Mouse (Mus musculus) left cerebral cortex, adult 9 months (tissue): ENCODE measurements around the gene Fdx1l.
"Not testable (repeated sequence)": the region's sequence is repeated elsewhere in the genome, so short reads cannot be mapped to it uniquely, and the experiment has no call there.

Experiments
- DNase-seq, 2 experiments: peaks; one replicate each; pipeline ENCODE4 v3.0.0; 2022; ENCODE audit warnings: low spot score in 2 of 2

The Fdx1l gene

DNA sequence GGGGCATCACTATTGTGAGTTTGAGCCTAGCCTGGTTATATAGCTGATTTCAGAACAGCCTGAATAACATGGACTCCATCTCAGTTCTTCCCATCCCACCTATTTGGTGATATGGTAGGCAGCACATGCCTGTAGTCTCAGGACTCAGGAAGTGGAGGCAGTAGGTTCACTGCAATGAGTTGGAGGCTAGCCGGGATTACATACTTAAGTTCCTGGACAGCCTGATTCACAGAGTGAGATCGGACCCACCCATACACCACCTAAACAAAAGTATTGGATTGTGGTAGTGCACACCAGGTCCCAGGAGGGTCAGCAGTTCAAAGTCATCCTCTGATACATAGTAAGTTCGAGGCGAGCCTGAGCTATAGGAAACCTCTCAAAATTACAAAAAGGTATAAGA is 773 bp downstream of the Fdx1l start:
- no peak for DNase-seq

DNA sequence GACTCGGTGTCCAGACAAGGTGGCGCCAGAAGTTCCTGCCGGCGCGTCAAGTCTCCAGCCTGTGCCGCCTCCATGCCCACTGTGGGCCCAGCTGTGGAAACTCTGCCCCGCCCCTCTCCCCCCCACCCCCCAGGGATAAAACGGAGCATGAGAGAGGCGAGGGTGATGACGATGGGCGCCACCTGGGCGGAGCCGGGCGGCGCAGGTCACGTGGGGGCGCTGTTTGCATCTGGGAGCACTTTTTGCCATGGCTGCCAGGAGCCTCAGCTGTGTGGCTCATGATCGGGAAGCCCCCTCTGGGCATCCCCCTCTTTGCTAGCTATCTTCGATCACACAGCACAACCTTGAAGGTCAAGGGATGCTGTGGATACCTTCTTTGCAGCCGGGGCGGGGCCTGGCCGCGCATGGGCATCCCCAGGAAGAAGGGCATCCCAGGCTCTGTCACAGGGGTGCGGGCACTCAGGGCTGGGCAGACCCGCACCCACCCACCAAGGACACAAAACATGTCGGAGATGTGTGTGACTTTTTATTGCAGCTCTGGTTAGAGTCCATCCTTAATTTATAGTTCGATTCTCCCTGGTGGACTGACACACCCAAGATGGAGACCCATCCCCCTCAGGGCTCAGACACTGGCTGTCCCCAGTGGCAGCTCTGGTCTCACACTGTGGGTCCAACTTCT is 6.3 kb downstream of the Fdx1l start, which contains the start of gene Zglp1:
TSS of gene Zglp1 (minus strand) at position 88 of the 679 bp plus-strand sequence.
- no peak for DNase-seq

GRCm38 (mm10) chr9:21062928-21063327 is 10.5 kb downstream of the Fdx1l start:
- peak in 1 of 2 experiments; percentile 82 for DNase-seq

DNA sequence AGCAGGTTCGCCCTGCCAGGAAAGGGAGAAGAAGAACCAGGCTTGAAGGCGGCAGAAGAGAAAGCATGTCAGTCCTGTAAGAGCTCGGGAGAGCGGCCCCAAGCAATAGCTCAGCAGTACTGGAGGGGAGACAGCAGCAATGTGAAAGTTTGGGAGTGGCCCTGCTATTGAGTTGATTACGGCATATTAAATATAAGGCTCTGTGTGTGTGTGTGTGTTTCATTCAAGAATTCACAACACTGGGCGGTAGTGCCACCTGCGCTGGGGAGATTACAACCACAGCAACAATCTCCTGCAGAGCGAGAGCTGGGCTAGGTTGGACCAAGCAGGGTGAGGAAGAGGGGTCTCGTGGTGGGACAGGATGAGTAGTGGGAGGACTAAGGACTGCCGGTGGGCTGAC is 21.8 kb downstream of the Fdx1l start:
- DNase-seq = no peak

DNA sequence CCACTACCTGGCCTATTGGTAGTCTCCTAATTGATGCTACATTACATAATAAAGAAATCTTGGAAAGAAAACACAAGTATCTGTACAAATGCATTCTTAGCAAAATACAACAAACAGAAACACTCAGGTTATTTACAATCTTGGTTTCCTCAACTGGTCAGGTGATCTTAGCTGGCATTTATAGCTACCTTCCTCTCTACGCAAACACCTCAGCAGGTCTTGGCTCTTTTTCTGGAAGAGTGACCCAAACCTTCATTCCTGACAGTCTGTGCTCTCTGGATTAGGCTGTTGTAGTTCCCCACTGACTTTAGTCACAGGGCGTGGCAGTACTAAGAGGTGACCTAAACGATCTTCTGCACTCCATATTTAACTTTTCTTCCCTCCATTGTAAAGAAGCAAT is 28.2 kb downstream of the Fdx1l start:
- DNase-seq = no peak

- DNase-seq = not testable (repeated sequence)
Observed at GRCm38 (mm10) chr9:21044785-21045184, 28.6 kb downstream of the Fdx1l start.

GRCm38 (mm10) chr9:21043563-21043962 is 29.9 kb downstream of the Fdx1l start:
- no peak for DNase-seq

GRCm38 (mm10) chr9:21041308-21041707 is 32.1 kb downstream of the Fdx1l start:
- DNase-seq = peak; percentile 87 to 89

DNA sequence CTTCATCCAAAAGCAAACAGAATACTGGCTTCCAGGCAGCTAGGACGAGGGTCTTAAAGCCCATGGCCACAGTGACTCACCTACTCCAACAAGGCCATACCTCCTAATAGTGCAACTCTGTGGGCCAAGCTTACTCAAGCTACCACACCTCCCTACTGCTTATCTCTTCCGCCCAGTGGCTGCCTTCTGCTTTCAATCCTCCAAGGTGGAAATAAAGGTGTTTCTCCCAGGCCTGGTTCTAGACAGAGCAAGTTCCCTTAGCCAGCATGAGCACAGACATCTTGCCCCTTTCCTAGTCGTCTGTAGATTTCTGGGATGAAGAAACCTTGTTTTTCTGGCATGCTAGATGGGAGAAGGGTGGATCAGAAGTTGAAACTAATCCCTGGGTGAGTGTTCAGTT is 33.6 kb downstream of the Fdx1l start:
- DNase-seq = no peak

GRCm38 (mm10) chr9:21037481-21037891 is 35.9 kb downstream of the Fdx1l start:
- peak in 1 of 2 experiments; percentile 29 for DNase-seq

DNA sequence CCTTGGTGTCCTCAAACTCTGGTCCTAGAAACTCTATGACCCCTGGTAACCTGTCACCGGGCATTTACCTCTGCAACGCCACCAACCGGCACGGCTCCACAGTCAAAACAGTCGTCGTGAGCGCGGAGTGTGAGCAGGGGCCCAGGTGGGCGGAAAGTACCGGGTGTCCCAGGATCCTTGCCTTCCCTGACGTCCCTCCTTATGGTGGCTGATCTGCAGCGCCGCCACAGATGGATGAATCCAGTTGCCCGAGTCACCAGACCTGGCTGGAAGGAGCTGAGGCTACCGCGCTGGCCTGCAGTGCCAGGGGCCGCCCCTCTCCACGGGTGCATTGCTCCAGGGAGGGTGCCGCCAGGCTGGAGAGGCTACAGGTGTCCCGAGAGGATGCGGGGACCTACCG is 36.7 kb downstream of the Fdx1l start:
- peak in 1 of 2 experiments; percentile 25 for DNase-seq

GRCm38 (mm10) chr9:21036161-21036560 is 37.3 kb downstream of the Fdx1l start:
- peak in 1 of 2 experiments; percentile 5 for DNase-seq

DNA sequence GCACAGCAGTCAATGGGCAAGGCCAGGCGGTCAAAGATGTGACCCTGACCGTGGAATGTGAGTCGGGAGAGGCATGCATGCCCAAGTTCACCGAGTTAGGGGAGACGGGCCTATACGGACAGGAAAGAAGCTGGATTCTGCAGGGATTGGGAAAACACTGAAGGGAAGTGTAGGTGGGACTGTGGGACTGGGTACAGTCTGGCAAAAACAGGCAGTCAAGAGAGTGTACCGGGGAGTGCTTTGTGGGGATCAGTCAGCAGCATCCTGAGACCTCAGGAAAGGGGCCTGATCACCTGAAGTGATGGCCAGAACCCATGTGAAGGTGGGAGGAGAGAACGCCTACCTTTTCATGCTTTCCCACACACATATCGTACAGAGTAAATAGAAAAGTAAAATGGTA is 37.8 kb downstream of the Fdx1l start:
- DNase-seq = peak in 1 of 2 experiments; percentile 18

- no peak for DNase-seq
Observed at GRCm38 (mm10) chr9:21034481-21035085, 38.8 kb downstream of the Fdx1l start.

- DNase-seq = peak in 1 of 2 experiments; percentile 74
Observed at GRCm38 (mm10) chr9:21033136-21033535, 40.3 kb downstream of the Fdx1l start.

- DNase-seq = no peak
Observed at GRCm38 (mm10) chr9:21032491-21032890, 40.9 kb downstream of the Fdx1l start.

GRCm38 (mm10) chr9:21031896-21032351 is 41.5 kb downstream of the Fdx1l start, which contains the start of gene Icam5:
Gene Icam5 (plus strand): TSS chr9:21032073.
- DNase-seq = peak; percentile 83 to 87

GRCm38 (mm10) chr9:21031251-21031895 is 42.0 kb downstream of the Fdx1l start:
- peak; percentile 87 for DNase-seq

- peak; percentile 74 to 92 for DNase-seq
Observed at GRCm38 (mm10) chr9:21030781-21031250, 42.6 kb downstream of the Fdx1l start.

DNA sequence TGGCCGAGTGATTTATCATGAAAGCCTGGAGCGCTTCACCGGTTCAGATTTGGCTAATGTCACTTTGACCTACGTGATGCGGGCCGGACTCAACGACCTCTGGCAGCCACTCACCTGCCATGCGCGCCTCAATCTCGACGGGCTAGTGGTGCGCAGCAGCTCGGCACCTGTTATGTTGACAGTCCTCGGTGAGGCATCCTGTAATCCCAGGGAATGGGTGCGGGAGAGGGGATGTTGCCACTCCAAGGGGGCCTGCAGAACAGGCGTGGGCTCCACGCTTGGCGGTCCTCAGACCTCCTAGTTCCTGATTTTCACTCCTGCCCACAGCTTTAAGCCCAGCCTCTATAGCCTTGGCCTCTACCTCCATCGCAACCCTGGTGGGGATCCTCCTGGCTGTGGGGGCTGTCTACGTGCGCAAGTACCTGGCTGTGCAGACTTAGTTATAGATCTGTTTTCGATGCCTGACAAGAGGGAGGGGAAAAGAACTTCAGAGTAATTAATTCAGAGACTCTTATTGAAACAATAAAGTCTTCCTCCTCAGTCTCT is 43.3 kb downstream of the Fdx1l start:
- DNase-seq = no peak

DNA sequence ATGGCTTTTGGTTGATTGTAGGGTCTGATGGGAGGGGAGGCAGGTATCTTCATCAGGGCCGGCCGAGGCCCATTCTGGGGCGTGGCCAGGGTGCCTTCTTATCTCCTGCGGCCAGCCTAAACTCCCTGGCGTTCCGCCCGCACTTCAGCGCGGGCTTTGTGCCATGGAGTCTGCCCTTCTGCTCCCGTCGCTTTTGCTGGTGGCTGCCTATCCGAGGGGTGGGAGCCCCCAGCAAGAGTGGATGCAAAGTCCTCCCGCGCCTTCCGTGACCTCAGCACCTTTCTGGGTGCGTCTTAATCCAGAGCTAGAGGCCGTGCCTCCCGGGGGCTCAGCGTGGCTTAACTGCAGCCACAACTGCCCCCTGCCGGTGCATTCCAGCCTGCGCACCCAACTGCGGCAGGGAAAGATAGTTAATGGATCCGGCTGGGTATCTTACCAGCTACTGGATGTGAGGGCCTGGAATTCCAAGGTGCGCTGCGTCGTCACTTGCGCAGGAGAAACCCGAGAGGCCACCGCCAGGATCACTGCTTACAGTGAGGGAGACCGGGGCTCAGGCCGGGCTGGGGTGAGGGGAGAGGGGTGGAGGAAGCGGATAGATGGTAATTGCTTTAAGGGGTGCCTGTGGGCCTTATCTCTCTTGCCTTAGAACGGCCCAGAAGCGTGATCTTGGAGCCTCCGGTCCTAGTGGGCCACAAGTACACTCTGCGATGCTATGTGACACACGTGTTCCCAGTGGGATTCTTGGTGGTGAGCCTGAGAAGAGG is 43.9 kb downstream of the Fdx1l start, which contains the start of gene Icam4:
TSS of gene Icam4 (plus strand) at position 83 of the 764 bp plus-strand sequence.
- DNase-seq = peak in 1 of 2 experiments; percentile 80
